Mouse (Mus musculus) kidney, postnatal 0 days (tissue): ENCODE results near the gene Zap70. TPM values are rescaled to one million over a fixed set of nuclear protein-coding genes. Genes with fewer than 3 reads are reported as not detected.
A peak's percentile ranks its signal among the peaks of the same experiment; 100 is the strongest.

Experiments used
- ATAC-seq: fragments of 200-750 bp; cut with Nextera tagmentation; replicated peaks from 2 replicates; pipeline ENCODE4 v1.8.0; 2017; ENCODE audit warnings: low read depth, moderate number of reproducible peaks, moderate TSS enrichment, moderate library complexity; ENCODE audit not compliant: low FRiP score
- DNase-seq: peaks from one replicate; pipeline ENCODE4 v3.0.0-alpha.2; 2016; ENCODE audit warnings: low spot score
- H3K27ac ChIP-seq: fragments of 300-500 bp; sonication (generic); 2 replicates; pipeline ENCODE4 v1.5.1; 2014; ENCODE audit warnings: mild to moderate bottlenecking
- H3K27me3 ChIP-seq: fragments of 300-500 bp; sonication (generic); 2 replicates; pipeline ENCODE4 v1.6.1; 2014; ENCODE audit warnings: low read length, mixed read lengths; ENCODE audit not compliant: insufficient read depth
- H3K36me3 ChIP-seq: fragments of 300-500 bp; sonication (generic); 2 replicates; pipeline ENCODE4 v1.6.1; 2014; ENCODE audit warnings: low read length, mixed read lengths; ENCODE audit not compliant: insufficient read depth
- H3K4me1 ChIP-seq: fragments of 300-500 bp; sonication (generic); replicated peaks from 2 replicates; pipeline ENCODE4 v1.6.1; 2014; ENCODE audit warnings: antibody characterized with exemption, low read length, mixed read lengths; ENCODE audit not compliant: insufficient read depth
- H3K4me2 ChIP-seq: fragments of 300-500 bp; sonication (generic); 2 replicates; pipeline ENCODE4 v1.6.1; 2014; ENCODE audit warnings: mild to moderate bottlenecking, low read length, moderate library complexity, mixed read lengths
- H3K4me3 ChIP-seq: fragments of 300-500 bp; sonication (generic); replicated peaks from 2 replicates; pipeline ENCODE4 v1.5.1; 2014; ENCODE audit warnings: low read depth, low read length
- H3K9ac ChIP-seq: fragments of 300-500 bp; sonication (generic); 2 replicates; pipeline ENCODE4 v1.6.1; 2014; ENCODE audit warnings: low read depth, low read length
- H3K9me3 ChIP-seq: fragments of 300-500 bp; sonication (generic); replicated peaks from 2 replicates; pipeline ENCODE4 v1.6.1; 2016; ENCODE audit warnings: low read length, inconsistent platforms, mixed read lengths
- CTCF ChIP-seq: IDR thresholded peaks from 2 replicates; pipeline ENCODE4 v1.5.1; 2016; ENCODE audit warnings: antibody characterized with exemption, low read depth, mild to moderate bottlenecking, moderate library complexity
- WGBS: fragments of 180-500 bp; shearing (Covaris S2); extraction: QIAGEN DNeasy Blood & Tissue Kit; methylation state at CpG from one replicate; pipeline ENCODE4 v1.1.7; 2014; 5-methylcytosine and 5-hydroxymethylcytosine counted together
- polyA plus RNA-seq: library from polyadenylated mRNA; unstranded; fragments of >200 nt; fragmentation: Nextera tagmentation; extraction: Ambion mirVana; gene quantifications from 2 replicates; pipeline ENCODE4 v1.2.1, GENCODE M21; 2015

Gene Zap70
- polyA plus RNA-seq, 1 experiment from 2014 or later: 0.51 TPM

GRCm38 (mm10) chr1:36786377-36786776, 24.8 kb downstream of the Zap70 start:
- Histone ChIP-seq H3K4me3 (no peak overlapping the region), H3K27ac (no peak overlapping the region), H3K4me1 (0 out of 2 replicates have a peak, but pooled peaks cover 4% of the 10 kb centered on the region), H3K4me2 (no peak overlapping the region), H3K36me3 (0 out of 2 replicates have a peak, but pooled peaks cover under 1% of the 10 kb centered on the region), H3K27me3 (no peaks in the 10 kb centered on the region), H3K9ac (no peak overlapping the region), H3K9me3 (no peaks in the 10 kb centered on the region)
- DNase-seq (no peak), ATAC-seq (no peak)
- TF ChIP-seq CTCF: peak; percentile 35; the same call in 1 of the 2 replicates
- 91% methylated on average over 7 of the region's 7 CpGs for WGBS

- DNase-seq: no peak
- Histone ChIP-seq H3K27me3 (no peaks in the 10 kb centered on the region), H3K36me3 (peaks cover 21% of the 10 kb centered on the region), H3K9ac (no peak overlapping the region), H3K9me3 (no peaks in the 10 kb centered on the region), H3K4me3 (no peak overlapping the region), H3K27ac (no peak overlapping the region), H3K4me2 (no peak overlapping the region), H3K4me1 (0 out of 2 replicates have a peak, but pooled peaks cover 4% of the 10 kb centered on the region)
- ATAC-seq: no peak
- 80% methylated on average over 8 of the region's 8 CpGs for WGBS
- TF ChIP-seq CTCF: no peak
These were observed 27.8 kb downstream of the Zap70 start for GRCm38 (mm10) chr1:36789416-36789815.

GRCm38 (mm10) chr1:36796711-36797110, 35.1 kb downstream of the Zap70 start:
- Histone ChIP-seq H3K27ac (no peak overlapping the region), H3K4me3 (no peak overlapping the region), H3K4me2 (no peak overlapping the region), H3K36me3 (peaks cover 77% of the 10 kb centered on the region), H3K9me3 (no peaks in the 10 kb centered on the region), H3K27me3 (no peaks in the 10 kb centered on the region), H3K4me1 (no peaks in the 10 kb centered on the region), H3K9ac (no peak overlapping the region)
- 72% methylated on average over 7 of the region's 7 CpGs for WGBS
- no peak; the same call in 1 of the 2 replicates for ATAC-seq
- TF ChIP-seq CTCF: no peak
- DNase-seq: no peak

- WGBS: 60% methylated on average over 10 of the region's 10 CpGs
- no peak for ATAC-seq
- TF ChIP-seq CTCF: no peak
- Histone ChIP-seq H3K4me2 (no peak overlapping the region), H3K9me3 (no peaks in the 10 kb centered on the region), H3K27me3 (no peaks in the 10 kb centered on the region), H3K4me1 (no peaks in the 10 kb centered on the region), H3K36me3 (peaks cover 76% of the 10 kb centered on the region), H3K27ac (no peak overlapping the region), H3K9ac (no peak overlapping the region), H3K4me3 (no peak overlapping the region)
- DNase-seq: peak; percentile 12
These were observed 35.9 kb downstream of the Zap70 start for GRCm38 (mm10) chr1:36797481-36797880.

- no peak overlapping the region for H3K27ac ChIP-seq
- DNase-seq: no peak
- H3K9ac ChIP-seq: no peak overlapping the region
- H3K4me3 ChIP-seq: no peak overlapping the region
- H3K4me2 ChIP-seq: no peak overlapping the region
- peaks cover 68% of the 10 kb centered on the region for H3K36me3 ChIP-seq
- H3K4me1 ChIP-seq: no peaks in the 10 kb centered on the region
- no peak for TF ChIP-seq CTCF
- no peak for ATAC-seq
- no peaks in the 10 kb centered on the region for H3K27me3 ChIP-seq
- no peaks in the 10 kb centered on the region for H3K9me3 ChIP-seq
- 66% methylated on average over 3 of the region's 3 CpGs for WGBS
These were observed 38.9 kb downstream of the Zap70 start for GRCm38 (mm10) chr1:36800379-36801011.

GRCm38 (mm10) chr1:36804259-36804658, 42.7 kb downstream of the Zap70 start:
- Histone ChIP-seq H3K9me3 (no peaks in the 10 kb centered on the region), H3K4me2 (no peak overlapping the region), H3K36me3 (peaks cover 64% of the 10 kb centered on the region), H3K27ac (no peak overlapping the region), H3K4me3 (no peak overlapping the region), H3K27me3 (no peaks in the 10 kb centered on the region), H3K4me1 (no peaks in the 10 kb centered on the region), H3K9ac (no peak overlapping the region)
- DNase-seq (no peak), ATAC-seq (no peak)
- 74% methylated on average over 9 of the region's 9 CpGs for WGBS
- no peak for TF ChIP-seq CTCF

GRCm38 (mm10) chr1:36804833-36805232, 43.2 kb downstream of the Zap70 start:
- peaks cover 59% of the 10 kb centered on the region for H3K36me3 ChIP-seq
- no peak for TF ChIP-seq CTCF
- no peak for DNase-seq

More at GRCm38 (mm10) chr1:36804833-36805232, 43.2 kb downstream of the Zap70 start:
- no peaks in the 10 kb centered on the region for H3K4me1 ChIP-seq
- no peak overlapping the region for H3K27ac ChIP-seq
- no peak for ATAC-seq
- H3K4me2 ChIP-seq: no peak overlapping the region
- H3K27me3 ChIP-seq: no peaks in the 10 kb centered on the region
- WGBS: 93% methylated on average over 4 of the region's 4 CpGs
- H3K9ac ChIP-seq: no peak overlapping the region
- H3K4me3 ChIP-seq: no peak overlapping the region
- no peaks in the 10 kb centered on the region for H3K9me3 ChIP-seq
